Mouse (Mus musculus): ENCODE measurements at regions not wholly inside any gene's neighbourhood (a gene's known extent, or its start where the extent isn't known, plus 50 kb on each side); places are given as distances from the start of the nearest gene placed in this dataset.
A peak's percentile ranks its signal among the peaks of the same experiment; 100 is the strongest.

DNA sequence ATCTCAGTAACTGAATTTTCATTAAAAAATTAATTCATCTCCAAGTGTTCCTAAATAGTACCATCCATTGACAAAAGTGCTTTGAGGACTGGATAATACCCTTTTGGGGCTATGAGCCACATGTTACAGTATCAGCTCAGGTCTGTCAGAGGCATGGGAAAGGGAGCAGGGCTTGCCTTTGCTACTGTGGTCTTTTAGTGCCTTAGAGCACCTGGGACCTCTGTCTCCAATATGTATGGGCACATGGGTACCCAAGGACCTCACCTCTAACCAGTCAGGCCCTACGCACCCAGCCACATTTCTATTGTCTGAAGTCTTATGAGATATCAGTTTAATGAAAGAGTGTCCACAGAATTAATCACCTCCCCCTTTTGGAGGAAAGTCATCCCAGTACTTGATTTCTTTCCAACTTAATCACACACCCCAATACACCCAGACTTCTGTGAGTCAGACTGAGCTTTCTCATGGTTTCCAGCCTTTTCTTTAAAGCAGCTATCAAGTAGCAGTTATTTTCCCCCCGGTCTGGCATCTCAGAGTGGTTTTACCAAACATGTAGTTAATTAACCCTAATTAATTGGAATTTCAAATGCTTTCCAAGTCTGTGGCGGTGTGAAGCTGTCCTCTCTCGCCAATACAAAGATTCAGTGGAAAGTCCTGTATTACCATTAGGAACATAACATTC lies 498.7 kb upstream of the Camk1g start:
- Histone ChIP-seq H3K9ac (replicated peaks; ENCODE audit: low read depth, low read length) (no peak overlapping the region), H3K4me1 (ENCODE audit: control insufficient read depth, insufficient read depth, low read length) (no peaks in the 10 kb centered on the region), H3K4me2 (replicated peaks; ENCODE audit: low read depth, low read length) (no peak overlapping the region), H3K9me3 (ENCODE audit: control insufficient read depth, low read depth, low read length) (no peaks in the 10 kb centered on the region), H3K4me3 (ENCODE audit: low read depth, low read length) (no peak overlapping the region), H3K27me3 (ENCODE audit: control insufficient read depth, insufficient read depth, low read length) (no peaks in the 10 kb centered on the region), H3K27ac (ENCODE audit: low read length) (no peak overlapping the region), H3K36me3 (ENCODE audit: control insufficient read depth, insufficient read depth, low read length) (no peaks in the 10 kb centered on the region)
- ATAC-seq (ENCODE audit: insufficient number of reproducible peaks, insufficient read depth, low FRiP score, low read depth) = no peak
- 89% methylated on average over 4 of the region's 4 CpGs for WGBS

DNA sequence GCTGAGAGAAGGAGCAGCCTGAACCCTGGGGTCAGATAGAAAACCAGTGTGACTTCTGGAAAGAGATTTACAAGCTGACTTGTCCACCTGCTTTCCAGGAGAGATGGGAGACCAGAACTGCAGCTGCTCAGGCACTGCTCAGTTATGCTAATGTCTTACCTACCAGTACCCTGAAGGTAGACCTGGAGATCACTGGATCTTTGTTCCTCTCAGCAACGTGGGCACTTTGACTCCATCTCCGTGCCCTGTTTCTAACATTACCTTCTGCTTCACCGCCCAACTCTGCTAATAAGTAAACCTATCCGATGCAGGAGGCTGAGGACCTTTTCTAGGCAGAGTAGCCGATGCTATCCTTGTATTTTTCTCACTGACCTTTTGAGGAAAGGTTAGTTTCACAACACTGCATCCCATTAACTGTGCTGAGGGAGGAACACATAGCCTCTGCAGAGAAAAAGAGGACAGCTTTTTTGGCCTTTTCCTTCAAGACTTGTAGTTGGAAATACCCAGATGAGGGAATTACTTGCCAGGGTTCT lies 490.7 kb upstream of the Camk1g start:
- H3K4me2 ChIP-seq (replicated peaks; ENCODE audit: low read depth, low read length) = no peak overlapping the region

DNA sequence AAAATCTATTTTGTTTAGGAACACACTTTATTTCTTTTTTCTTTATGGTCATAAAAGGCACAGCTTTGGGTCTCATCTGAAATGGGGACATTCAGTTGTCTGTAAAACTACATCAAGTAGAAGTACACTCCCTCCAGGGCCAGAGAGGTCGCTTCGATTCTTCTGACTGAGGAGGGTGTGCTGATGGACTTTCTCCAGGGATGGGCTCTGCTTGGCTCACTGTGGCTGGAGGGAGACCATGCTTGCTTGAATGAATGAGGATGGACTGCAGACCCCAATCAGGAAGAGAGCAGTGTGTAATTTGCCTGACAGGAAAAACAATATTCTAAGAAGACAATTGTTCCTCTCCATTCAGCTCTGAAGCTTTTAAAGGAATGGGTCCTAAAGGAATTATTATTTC lies 490.3 kb upstream of the Camk1g start:
- Histone ChIP-seq H3K4me3 (ENCODE audit: low read depth, low read length) (no peak overlapping the region), H3K27me3 (ENCODE audit: control insufficient read depth, insufficient read depth, low read length) (no peaks in the 10 kb centered on the region), H3K9ac (replicated peaks; ENCODE audit: low read depth, low read length) (no peak overlapping the region), H3K4me2 (replicated peaks; ENCODE audit: low read depth, low read length) (no peak overlapping the region), H3K9me3 (ENCODE audit: control insufficient read depth, low read depth, low read length) (no peaks in the 10 kb centered on the region), H3K4me1 (ENCODE audit: control insufficient read depth, insufficient read depth, low read length) (0 out of 2 replicates have a peak, but pooled peaks cover 6% of the 10 kb centered on the region), H3K36me3 (ENCODE audit: control insufficient read depth, insufficient read depth, low read length) (no peaks in the 10 kb centered on the region), H3K27ac (ENCODE audit: low read length) (peak overlapping the region; percentile 10; the same call in 1 of the 2 replicates)
- 67% methylated on average over 2 of the region's 2 CpGs for WGBS
- ATAC-seq (ENCODE audit: insufficient number of reproducible peaks, insufficient read depth, low FRiP score, low read depth) = no peak

More for the DNA sequence above, 490.7 kb upstream of the Camk1g start:
- no peaks in the 10 kb centered on the region for H3K9me3 ChIP-seq (ENCODE audit: control insufficient read depth, low read depth, low read length)
- no peaks in the 10 kb centered on the region for H3K36me3 ChIP-seq (ENCODE audit: control insufficient read depth, insufficient read depth, low read length)
- 0 out of 2 replicates have a peak, but pooled peaks cover 6% of the 10 kb centered on the region for H3K4me1 ChIP-seq (ENCODE audit: control insufficient read depth, insufficient read depth, low read length)
- WGBS = 72% methylated on average over 5 of the region's 5 CpGs
- no peak for ATAC-seq (ENCODE audit: insufficient number of reproducible peaks, insufficient read depth, low FRiP score, low read depth)
- peak overlapping the region; percentile 10; the same call in 1 of the 2 replicates for H3K27ac ChIP-seq (ENCODE audit: low read length)
- H3K27me3 ChIP-seq (ENCODE audit: control insufficient read depth, insufficient read depth, low read length) = no peaks in the 10 kb centered on the region
- H3K4me3 ChIP-seq (ENCODE audit: low read depth, low read length) = no peak overlapping the region
- no peak overlapping the region for H3K9ac ChIP-seq (replicated peaks; ENCODE audit: low read depth, low read length)

DNA sequence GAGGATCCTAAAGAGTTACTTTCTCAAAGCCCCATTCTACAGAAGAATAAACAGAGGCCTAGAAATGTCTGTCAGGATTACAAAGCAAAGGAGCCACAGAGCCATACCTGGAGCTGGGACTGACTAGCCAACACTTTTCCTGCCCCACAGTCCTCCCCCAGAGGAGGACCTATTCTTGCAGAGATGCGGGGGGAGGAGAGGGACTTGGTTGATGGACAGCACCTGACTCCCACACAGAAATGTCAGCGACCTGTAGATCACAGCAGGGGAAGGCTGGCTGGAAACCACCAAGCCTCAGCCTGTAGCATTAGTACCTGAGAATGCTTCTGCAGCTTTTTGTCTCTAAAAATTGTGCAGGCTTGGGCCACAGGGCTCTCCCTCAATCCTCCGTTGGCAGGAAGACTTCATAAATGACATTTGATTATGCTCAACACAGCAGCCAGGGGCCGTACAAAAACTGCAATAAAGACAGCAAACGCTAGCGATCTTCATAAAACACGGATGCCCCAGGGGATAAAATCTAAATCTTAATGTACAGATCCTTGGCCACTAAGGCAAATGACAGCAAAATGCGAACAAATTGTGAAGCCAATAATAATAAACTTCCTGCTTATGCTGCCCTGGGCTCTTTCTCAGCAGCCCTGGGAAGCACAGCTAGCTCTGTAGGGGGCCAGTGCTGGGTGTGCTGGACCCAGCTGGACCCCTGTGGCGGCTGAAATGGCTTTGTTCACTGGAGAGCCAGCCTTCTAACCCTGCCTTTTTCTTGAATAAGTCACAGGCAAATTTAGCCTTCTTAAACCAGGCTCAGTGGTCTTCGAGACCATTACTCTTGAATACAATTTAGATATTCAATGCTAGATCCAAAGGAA lies 489.4 kb upstream of the Camk1g start:
- ATAC-seq (ENCODE audit: insufficient number of reproducible peaks, insufficient read depth, low FRiP score, low read depth) = no peak
- no peaks in the 10 kb centered on the region for H3K36me3 ChIP-seq (ENCODE audit: control insufficient read depth, insufficient read depth, low read length)
- 34% methylated on average over 10 of the region's 10 CpGs for WGBS

DNA sequence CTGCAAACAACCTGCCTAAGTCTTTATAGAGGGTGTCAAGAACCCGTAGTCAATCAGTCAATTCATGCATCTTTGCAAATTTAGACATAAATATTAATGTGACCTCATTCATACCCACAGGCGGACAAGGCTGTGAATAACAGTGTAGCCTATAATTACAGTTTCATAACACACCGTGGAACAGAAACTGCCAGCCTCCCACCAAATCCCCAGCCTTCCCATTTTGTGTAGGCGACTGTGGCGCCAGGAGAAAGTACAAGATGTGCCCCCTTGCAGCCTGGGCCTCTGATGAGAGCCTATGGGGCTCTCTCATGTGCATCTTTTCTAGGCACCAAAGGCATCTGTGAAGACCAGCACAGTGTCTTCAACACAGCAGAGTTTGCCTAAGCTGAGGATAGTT lies 477.8 kb upstream of the Camk1g start:
- Histone ChIP-seq H3K4me3 (ENCODE audit: low read depth, low read length) (no peak overlapping the region), H3K4me2 (replicated peaks; ENCODE audit: low read depth, low read length) (no peak overlapping the region), H3K9me3 (ENCODE audit: control insufficient read depth, low read depth, low read length) (no peaks in the 10 kb centered on the region), H3K4me1 (ENCODE audit: control insufficient read depth, insufficient read depth, low read length) (no peaks in the 10 kb centered on the region), H3K27me3 (ENCODE audit: control insufficient read depth, insufficient read depth, low read length) (no peaks in the 10 kb centered on the region), H3K27ac (ENCODE audit: low read length) (no peak overlapping the region), H3K9ac (replicated peaks; ENCODE audit: low read depth, low read length) (no peak overlapping the region), H3K36me3 (ENCODE audit: control insufficient read depth, insufficient read depth, low read length) (no peaks in the 10 kb centered on the region)
- 92% methylated on average over 5 of the region's 5 CpGs for WGBS
- ATAC-seq (ENCODE audit: insufficient number of reproducible peaks, insufficient read depth, low FRiP score, low read depth) = no peak

More for the DNA sequence above, 489.4 kb upstream of the Camk1g start:
- Histone ChIP-seq H3K4me2 (replicated peaks; ENCODE audit: low read depth, low read length) (0 out of 2 replicates have a peak overlapping the region, but pooled peaks have one; percentile 5), H3K27ac (ENCODE audit: low read length) (peak overlapping the region; percentile 72; the same call in 1 of the 2 replicates), H3K9ac (replicated peaks; ENCODE audit: low read depth, low read length) (no peak overlapping the region), H3K9me3 (ENCODE audit: control insufficient read depth, low read depth, low read length) (no peaks in the 10 kb centered on the region), H3K4me1 (ENCODE audit: control insufficient read depth, insufficient read depth, low read length) (0 out of 2 replicates have a peak, but pooled peaks cover 6% of the 10 kb centered on the region), H3K4me3 (ENCODE audit: low read depth, low read length) (no peak overlapping the region), H3K27me3 (ENCODE audit: control insufficient read depth, insufficient read depth, low read length) (no peaks in the 10 kb centered on the region)

DNA sequence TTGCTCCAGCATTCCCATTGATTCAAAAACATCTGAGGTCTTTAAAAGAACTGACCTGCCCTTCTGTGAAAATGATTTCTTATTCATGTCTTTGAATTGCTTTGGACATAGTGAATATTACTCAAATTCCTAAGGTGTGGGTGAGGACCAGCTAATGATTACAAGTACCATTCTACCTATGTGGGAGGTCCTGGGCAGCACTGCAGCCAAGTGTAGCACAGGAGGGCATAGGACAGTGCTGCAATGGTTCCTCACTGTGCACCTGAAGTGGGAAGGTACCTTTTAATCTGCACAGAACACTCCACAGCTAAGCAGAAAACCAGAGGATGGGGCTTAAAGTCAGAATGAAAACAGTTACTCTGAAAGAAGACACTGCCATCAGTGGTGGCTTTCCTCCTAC lies 474.8 kb upstream of the Camk1g start:
- ATAC-seq (ENCODE audit: insufficient number of reproducible peaks, insufficient read depth, low FRiP score, low read depth) = no peak

DNA sequence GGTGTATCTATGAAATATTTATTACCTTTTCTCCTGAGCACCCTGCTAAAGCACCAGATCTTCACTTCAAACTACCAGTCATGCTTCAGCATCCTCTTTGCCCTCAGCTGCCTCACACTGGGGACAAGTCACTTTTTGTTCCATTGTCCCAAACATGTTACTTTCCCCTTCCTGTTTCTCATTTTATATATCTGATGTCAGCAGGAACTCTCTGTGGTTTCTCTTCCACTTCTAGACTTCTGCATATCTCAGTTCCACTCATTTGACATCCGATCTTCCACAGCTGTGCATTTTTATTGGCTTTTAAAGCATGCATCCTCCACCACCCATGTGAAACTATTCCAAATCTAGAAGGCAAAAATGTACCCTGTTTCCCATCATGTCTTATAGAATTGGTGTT lies 474.4 kb upstream of the Camk1g start:
- no peak for ATAC-seq (ENCODE audit: insufficient number of reproducible peaks, insufficient read depth, low FRiP score, low read depth)
- Histone ChIP-seq H3K27ac (ENCODE audit: low read length) (no peak overlapping the region), H3K4me3 (ENCODE audit: low read depth, low read length) (no peak overlapping the region), H3K9me3 (ENCODE audit: control insufficient read depth, low read depth, low read length) (no peaks in the 10 kb centered on the region), H3K4me2 (replicated peaks; ENCODE audit: low read depth, low read length) (no peak overlapping the region), H3K4me1 (ENCODE audit: control insufficient read depth, insufficient read depth, low read length) (no peaks in the 10 kb centered on the region), H3K36me3 (ENCODE audit: control insufficient read depth, insufficient read depth, low read length) (no peaks in the 10 kb centered on the region), H3K9ac (replicated peaks; ENCODE audit: low read depth, low read length) (no peak overlapping the region), H3K27me3 (ENCODE audit: control insufficient read depth, insufficient read depth, low read length) (no peaks in the 10 kb centered on the region)
- 51% methylated on average over 1 of the region's 1 CpGs for WGBS

More for the DNA sequence above, 474.8 kb upstream of the Camk1g start:
- no peaks in the 10 kb centered on the region for H3K4me1 ChIP-seq (ENCODE audit: control insufficient read depth, insufficient read depth, low read length)
- no peak overlapping the region for H3K4me2 ChIP-seq (replicated peaks; ENCODE audit: low read depth, low read length)
- H3K9ac ChIP-seq (replicated peaks; ENCODE audit: low read depth, low read length) = no peak overlapping the region
- no peaks in the 10 kb centered on the region for H3K36me3 ChIP-seq (ENCODE audit: control insufficient read depth, insufficient read depth, low read length)
- no peaks in the 10 kb centered on the region for H3K9me3 ChIP-seq (ENCODE audit: control insufficient read depth, low read depth, low read length)
- H3K4me3 ChIP-seq (ENCODE audit: low read depth, low read length) = no peak overlapping the region
- no peak overlapping the region for H3K27ac ChIP-seq (ENCODE audit: low read length)
- H3K27me3 ChIP-seq (ENCODE audit: control insufficient read depth, insufficient read depth, low read length) = no peaks in the 10 kb centered on the region

DNA sequence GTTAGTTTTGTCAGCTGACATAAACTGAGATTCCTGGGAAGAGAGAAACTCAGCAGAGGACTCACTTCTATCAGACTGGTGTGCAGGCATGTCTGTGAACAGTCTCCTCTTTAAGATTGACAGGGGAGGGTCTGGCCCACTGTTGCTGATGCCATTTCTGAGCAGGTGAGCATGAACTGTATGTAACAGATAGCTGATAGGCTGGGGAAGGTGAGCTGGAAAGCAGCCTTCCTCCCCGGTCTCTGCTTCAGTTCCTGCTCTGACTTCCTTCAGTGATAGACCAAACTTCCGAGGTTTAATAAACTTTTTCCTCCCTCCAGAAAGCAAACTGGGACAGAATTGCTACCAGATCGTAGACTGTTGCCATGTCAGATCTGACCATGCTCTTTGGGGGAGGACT lies 430.9 kb upstream of the Camk1g start:
- Histone ChIP-seq H3K36me3 (ENCODE audit: control insufficient read depth, insufficient read depth, low read length) (no peaks in the 10 kb centered on the region), H3K27me3 (ENCODE audit: control insufficient read depth, insufficient read depth, low read length) (no peaks in the 10 kb centered on the region), H3K4me2 (replicated peaks; ENCODE audit: low read depth, low read length) (no peak overlapping the region), H3K27ac (ENCODE audit: low read length) (no peak overlapping the region), H3K9ac (replicated peaks; ENCODE audit: low read depth, low read length) (no peak overlapping the region), H3K4me3 (ENCODE audit: low read depth, low read length) (no peak overlapping the region), H3K4me1 (ENCODE audit: control insufficient read depth, insufficient read depth, low read length) (no peaks in the 10 kb centered on the region), H3K9me3 (ENCODE audit: control insufficient read depth, low read depth, low read length) (no peaks in the 10 kb centered on the region)
- 64% methylated on average over 3 of the region's 3 CpGs for WGBS
- no peak for ATAC-seq (ENCODE audit: insufficient number of reproducible peaks, insufficient read depth, low FRiP score, low read depth)

All from stomach, embryonic 14.5 days (tissue).